Mouse (Mus musculus): Measurements from ENCODE around the gene Tnfsf12. TPM values are rescaled to one million over a fixed set of nuclear protein-coding genes. Genes with fewer than 3 reads are reported as not detected.

Gene Tnfsf12
- polyA plus RNA-seq, 1 experiment from 2014 or later: 6.9 TPM

DNA sequence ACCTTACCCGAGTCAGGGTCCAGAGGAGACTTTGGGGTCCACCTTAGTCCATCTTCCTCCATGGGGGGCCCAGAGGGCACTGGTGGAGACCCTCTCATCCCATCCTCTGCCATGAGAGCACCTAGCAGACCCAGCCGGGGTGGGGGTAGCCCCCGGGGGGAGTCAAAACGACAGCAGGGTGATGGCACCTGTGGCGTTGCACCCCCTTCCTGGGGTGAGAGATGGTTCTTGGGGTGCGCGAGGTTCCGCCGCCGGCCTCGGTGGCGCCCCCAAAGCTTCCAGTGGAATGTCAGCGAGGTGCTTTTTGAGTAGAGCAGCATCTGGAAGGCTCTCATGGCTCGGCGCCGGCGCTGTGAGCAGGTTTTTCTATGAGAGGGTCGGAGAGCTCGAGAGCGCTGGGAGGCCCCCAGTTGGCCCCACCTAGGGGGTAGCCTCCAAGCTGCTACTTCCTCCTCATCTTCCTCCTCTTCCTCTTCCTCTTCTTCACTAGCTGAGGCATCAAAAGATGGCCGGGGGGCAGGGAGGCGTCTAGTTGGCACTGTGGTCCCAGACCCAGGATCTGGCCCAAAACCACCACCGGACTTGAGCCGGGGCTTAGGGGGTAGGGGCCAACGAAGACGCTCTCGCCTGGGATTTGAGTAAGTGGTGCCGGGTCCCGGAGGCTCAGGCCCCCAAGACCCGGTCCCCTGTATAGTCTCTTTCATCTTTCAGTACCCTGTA is 15.4 kb downstream of the Tnfsf12 start:
- H3K9ac ChIP-seq (ENCODE audit: low read length): 0 out of 2 replicates have a peak overlapping the region, but pooled peaks have one; percentile 4
- H3K9me3 ChIP-seq (ENCODE audit: control insufficient read depth, low read length): no peaks in the 10 kb centered on the region
- H3K4me3 ChIP-seq (ENCODE audit: low read depth, low read length): no peak overlapping the region
- DNase-seq (ENCODE audit: low spot score) (no peak), ATAC-seq (ENCODE audit: low FRiP score, low TSS enrichment) (no peak)
- 92% methylated on average over 30 of the region's 30 CpGs for WGBS
- H3K36me3 ChIP-seq (ENCODE audit: control insufficient read depth, insufficient read depth, low read length): peaks cover 11% of the 10 kb centered on the region; the same call in 1 of the 2 replicates
- H3K27me3 ChIP-seq (ENCODE audit: control insufficient read depth, insufficient read depth, low read length): no peaks in the 10 kb centered on the region
- peaks cover 6% of the 10 kb centered on the region for H3K4me1 ChIP-seq (replicated peaks; ENCODE audit: control insufficient read depth, insufficient read depth)
- H3K4me2 ChIP-seq (replicated peaks; ENCODE audit: low read depth): peak overlapping the region; percentile 67
- TF ChIP-seq EP300 (optimal IDR thresholded peaks at IDR 0.05) (no peak), CTCF (IDR thresholded peaks at IDR 0.05; ENCODE audit: low read depth) (no peak)
- no peak overlapping the region for H3K27ac ChIP-seq (replicated peaks)

DNA sequence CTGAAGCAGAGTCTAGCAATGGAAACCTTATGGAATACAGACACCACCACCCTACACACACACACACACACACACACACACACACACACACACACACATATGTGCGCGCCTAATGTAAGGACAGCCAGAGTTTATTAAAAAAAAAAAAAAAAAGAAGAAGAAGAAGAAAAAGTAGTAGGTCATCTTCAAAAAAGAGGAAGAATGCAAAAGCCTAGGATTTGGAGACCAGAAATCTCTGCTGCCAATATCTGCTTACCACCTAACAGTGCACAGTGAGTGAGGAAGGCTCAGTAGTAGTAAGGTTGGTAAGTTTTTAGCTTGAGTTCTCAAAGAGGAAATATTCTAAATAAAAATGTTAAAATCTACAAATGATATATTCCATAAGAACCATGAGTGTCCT is 16.5 kb downstream of the Tnfsf12 start:
- DNase-seq (ENCODE audit: low spot score): no peak
- TF ChIP-seq EP300 (optimal IDR thresholded peaks at IDR 0.05) (no peak), CTCF (IDR thresholded peaks at IDR 0.05; ENCODE audit: low read depth) (no peak)
- Histone ChIP-seq H3K4me2 (replicated peaks; ENCODE audit: low read depth) (no peak overlapping the region), H3K27me3 (ENCODE audit: control insufficient read depth, insufficient read depth, low read length) (no peaks in the 10 kb centered on the region), H3K27ac (replicated peaks) (no peak overlapping the region), H3K4me1 (replicated peaks; ENCODE audit: control insufficient read depth, insufficient read depth) (0 out of 2 replicates have a peak, but pooled peaks cover 3% of the 10 kb centered on the region), H3K4me3 (ENCODE audit: low read depth, low read length) (no peak overlapping the region), H3K9ac (ENCODE audit: low read length) (no peak overlapping the region), H3K9me3 (ENCODE audit: control insufficient read depth, low read length) (no peaks in the 10 kb centered on the region), H3K36me3 (ENCODE audit: control insufficient read depth, insufficient read depth, low read length) (peaks cover 13% of the 10 kb centered on the region)
- no peak for ATAC-seq (ENCODE audit: low FRiP score, low TSS enrichment)
- 93% methylated on average over 2 of the region's 2 CpGs for WGBS

DNA sequence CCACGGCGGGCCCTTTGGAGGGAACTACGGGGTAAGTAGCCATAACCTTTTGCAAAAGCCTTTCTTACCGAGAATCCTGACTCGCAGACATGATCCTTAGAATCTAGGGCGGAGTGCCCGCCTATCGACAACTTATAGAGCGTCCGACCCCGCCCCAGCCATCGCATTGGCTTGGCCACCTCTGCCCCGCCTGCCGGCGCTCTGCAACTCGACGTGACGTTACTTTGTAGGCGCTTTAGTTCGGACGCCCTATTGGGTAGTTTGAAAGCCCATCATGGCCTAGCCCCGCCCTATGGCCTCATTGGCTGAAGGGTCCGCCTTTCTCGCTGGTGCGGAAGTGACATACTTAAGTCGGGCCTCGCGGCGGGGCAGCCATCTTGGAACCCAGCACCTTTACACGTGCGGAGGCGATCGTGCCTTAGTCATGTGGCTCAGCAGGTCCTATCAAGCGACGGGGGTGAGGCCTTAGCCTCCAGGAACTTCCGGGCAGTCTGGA is 23.4 kb downstream of the Tnfsf12 start, which contains the start of gene Eif4a1:
Gene Eif4a1, minus strand, starts transcription at position 213 of the 496 bp plus-strand sequence.
- Histone ChIP-seq H3K4me2 (replicated peaks; ENCODE audit: low read depth) (peak within 1 kb of the TSS; percentile 88), H3K4me3 (ENCODE audit: low read depth, low read length) (peak within 1 kb of the TSS; percentile 99), H3K9me3 (ENCODE audit: control insufficient read depth, low read length) (no peaks in the 10 kb centered on the region), H3K9ac (ENCODE audit: low read length) (peak within 1 kb of the TSS; percentile 100), H3K4me1 (replicated peaks; ENCODE audit: control insufficient read depth, insufficient read depth) (no peaks in the 10 kb centered on the region; the same call in 1 of the 2 replicates), H3K36me3 (ENCODE audit: control insufficient read depth, insufficient read depth, low read length) (peaks cover 28% of the 10 kb centered on the region), H3K27ac (replicated peaks) (peak within 1 kb of the TSS; percentile 99), H3K27me3 (ENCODE audit: control insufficient read depth, insufficient read depth, low read length) (no peaks in the 10 kb centered on the region)
- 1% methylated on average over 36 of the region's 36 CpGs for WGBS
- TF ChIP-seq CTCF (IDR thresholded peaks at IDR 0.05; ENCODE audit: low read depth) (no peak), EP300 (optimal IDR thresholded peaks at IDR 0.05) (peak; percentile 48)
- ATAC-seq (ENCODE audit: low FRiP score, low TSS enrichment) (peak; percentile 96), DNase-seq (ENCODE audit: low spot score) (peak; percentile 100)

DNA sequence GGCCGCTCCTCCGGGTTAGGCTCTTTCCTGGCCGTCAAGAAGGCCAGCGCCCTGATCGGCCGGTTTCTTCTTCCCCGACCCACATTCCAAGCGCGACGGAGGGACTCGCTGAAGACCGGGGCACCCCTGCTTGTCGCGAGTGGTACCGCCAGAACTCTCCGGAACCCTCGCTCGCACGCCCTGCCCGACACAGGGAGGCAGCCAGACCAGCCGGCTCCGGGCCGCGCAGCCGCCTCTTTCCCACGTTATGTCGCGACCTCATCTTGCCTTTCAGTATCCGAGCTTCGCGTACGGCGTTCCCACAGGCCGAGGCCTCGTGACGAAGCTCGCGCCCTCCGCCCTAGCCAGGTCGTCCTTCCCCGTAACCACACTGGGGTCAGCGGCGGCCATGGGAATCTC is 23.9 kb downstream of the Tnfsf12 start:
- no peaks in the 10 kb centered on the region; the same call in 1 of the 2 replicates for H3K4me1 ChIP-seq (replicated peaks; ENCODE audit: control insufficient read depth, insufficient read depth)
- peak overlapping the region; percentile 99 for H3K27ac ChIP-seq (replicated peaks)
- H3K9ac ChIP-seq (ENCODE audit: low read length): peak overlapping the region; percentile 100
- peak overlapping the region; percentile 88 for H3K4me2 ChIP-seq (replicated peaks; ENCODE audit: low read depth)
- peak; percentile 7 for ATAC-seq (ENCODE audit: low FRiP score, low TSS enrichment)
- peak overlapping the region; percentile 99 for H3K4me3 ChIP-seq (ENCODE audit: low read depth, low read length)
- H3K36me3 ChIP-seq (ENCODE audit: control insufficient read depth, insufficient read depth, low read length): peaks cover 29% of the 10 kb centered on the region
- H3K27me3 ChIP-seq (ENCODE audit: control insufficient read depth, insufficient read depth, low read length): no peaks in the 10 kb centered on the region
- DNase-seq (ENCODE audit: low spot score): no peak
- TF ChIP-seq CTCF (IDR thresholded peaks at IDR 0.05; ENCODE audit: low read depth) (no peak), EP300 (optimal IDR thresholded peaks at IDR 0.05) (no peak)
- no peaks in the 10 kb centered on the region for H3K9me3 ChIP-seq (ENCODE audit: control insufficient read depth, low read length)
- WGBS: under 1% methylated on average over 43 of the region's 43 CpGs

DNA sequence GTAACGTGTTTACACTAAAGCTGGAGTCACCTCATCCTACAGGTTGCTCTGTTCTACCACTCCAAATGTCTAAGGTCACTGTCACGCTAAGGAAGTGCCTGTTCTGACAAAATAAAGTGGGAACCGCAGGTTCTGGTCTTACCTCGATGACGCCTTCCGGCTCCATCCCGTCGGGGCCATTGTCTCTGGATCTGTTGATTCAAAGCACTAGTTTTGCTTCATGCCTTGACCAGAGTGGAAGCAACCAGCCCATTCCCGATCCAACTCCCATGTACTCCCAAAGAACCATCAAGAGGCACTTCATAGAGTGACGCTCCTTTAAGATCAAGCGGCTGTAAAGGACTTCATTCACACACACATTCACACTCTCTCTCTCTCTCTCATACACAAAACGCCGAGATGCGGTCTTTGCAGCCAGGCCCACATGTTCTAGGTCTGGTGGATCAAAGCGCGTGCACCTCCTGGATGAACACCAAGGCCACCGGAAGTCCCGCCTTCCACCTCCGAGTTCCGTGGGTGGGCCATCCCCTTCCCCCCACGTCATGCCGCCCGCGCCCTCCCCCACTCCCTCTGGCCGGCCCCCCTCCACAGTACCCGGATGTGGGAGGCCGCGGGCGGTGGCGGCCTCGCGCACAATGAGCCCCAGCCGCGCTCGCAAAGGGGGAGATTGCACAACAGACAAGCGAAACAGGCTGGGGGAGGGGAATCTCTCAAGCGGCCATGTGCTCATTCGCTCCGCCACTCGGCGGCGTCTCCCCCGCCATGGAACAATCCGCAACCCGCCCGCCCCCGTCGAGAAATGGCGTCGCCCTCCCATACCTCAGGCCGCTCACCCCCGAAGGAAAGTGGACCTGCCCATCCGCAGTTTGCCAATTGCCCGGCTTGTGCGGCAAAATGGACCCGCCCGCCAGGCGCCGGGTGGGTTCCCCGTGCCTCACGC is 24.6 kb downstream of the Tnfsf12 start:
- Histone ChIP-seq H3K9ac (ENCODE audit: low read length) (peak overlapping the region; percentile 100), H3K4me1 (replicated peaks; ENCODE audit: control insufficient read depth, insufficient read depth) (no peaks in the 10 kb centered on the region; the same call in 1 of the 2 replicates), H3K27ac (replicated peaks) (peak overlapping the region; percentile 99), H3K36me3 (ENCODE audit: control insufficient read depth, insufficient read depth, low read length) (peaks cover 24% of the 10 kb centered on the region), H3K4me3 (ENCODE audit: low read depth, low read length) (peak overlapping the region; percentile 99), H3K4me2 (replicated peaks; ENCODE audit: low read depth) (peak overlapping the region; percentile 88), H3K27me3 (ENCODE audit: control insufficient read depth, insufficient read depth, low read length) (no peaks in the 10 kb centered on the region), H3K9me3 (ENCODE audit: control insufficient read depth, low read length) (no peaks in the 10 kb centered on the region)
- under 1% methylated on average over 57 of the region's 61 CpGs for WGBS
- TF ChIP-seq CTCF (IDR thresholded peaks at IDR 0.05; ENCODE audit: low read depth): peak; percentile 42
- TF ChIP-seq EP300 (optimal IDR thresholded peaks at IDR 0.05): peak; percentile 91
- peak; percentile 97 for DNase-seq (ENCODE audit: low spot score)
- ATAC-seq (ENCODE audit: low FRiP score, low TSS enrichment): peak; percentile 84

Data from stomach, postnatal 0 days (tissue).